Mouse (Mus musculus) embryonic facial prominence, embryonic 12.5 days (tissue): Measurements from ENCODE around the gene Rnaseh2c. TPM values are rescaled to one million over a fixed set of nuclear protein-coding genes. Genes with fewer than 3 reads are reported as not detected.

Experiments
- ATAC-seq: fragments of 200-750 bp; cut with Nextera tagmentation; 2 replicates; pipeline ENCODE4 v1.8.0; 2017; ENCODE audit not compliant: insufficient number of reproducible peaks, insufficient read depth, low FRiP score, low TSS enrichment
- H3K27ac ChIP-seq: fragments of 300-500 bp; sonication (generic); 2 replicates; pipeline ENCODE4 v1.5.1; 2016; ENCODE audit warnings: mild to moderate bottlenecking
- H3K27me3 ChIP-seq: fragments of 300-500 bp; sonication (generic); 2 replicates; pipeline ENCODE4 v1.6.1; 2016; ENCODE audit warnings: mild to moderate bottlenecking, moderate library complexity
- H3K36me3 ChIP-seq: fragments of 300-500 bp; sonication (generic); 2 replicates; pipeline ENCODE4 v1.6.1; 2016; ENCODE audit warnings: mild to moderate bottlenecking
- H3K4me1 ChIP-seq: fragments of 300-500 bp; sonication (generic); 2 replicates; pipeline ENCODE4 v1.6.1; 2016
- H3K4me2 ChIP-seq: fragments of 300-500 bp; sonication (generic); replicated peaks from 2 replicates; pipeline ENCODE4 v1.6.1; 2016; ENCODE audit warnings: mild to moderate bottlenecking, moderate library complexity
- H3K4me3 ChIP-seq: fragments of 300-500 bp; sonication (generic); 2 replicates; pipeline ENCODE4 v1.5.1; 2016; ENCODE audit warnings: mild to moderate bottlenecking
- H3K9ac ChIP-seq: fragments of 300-500 bp; sonication (generic); 2 replicates; pipeline ENCODE4 v1.6.1; 2016; ENCODE audit warnings: mild to moderate bottlenecking, moderate library complexity
- H3K9me3 ChIP-seq: fragments of 300-500 bp; sonication (generic); 2 replicates; pipeline ENCODE4 v1.6.1; 2016; ENCODE audit warnings: mild to moderate bottlenecking, moderate library complexity
- whole genome bisulfite sequencing: fragments of 180-500 bp; shearing (Covaris S2); methylation state at CpG from one replicate; pipeline ENCODE4 v1.1.7; 2016; 5-methylcytosine and 5-hydroxymethylcytosine counted together
- polyA plus RNA-seq: library from polyadenylated mRNA; unstranded; fragments of >200 nt; fragmentation: Nextera tagmentation; extraction: Ambion mirVana; gene quantifications from 2 replicates; pipeline ENCODE4 v1.2.1, GENCODE M21; 2016

The Rnaseh2c gene
- polyA plus RNA-seq, 1 experiment from 2014 or later: 148 TPM

DNA sequence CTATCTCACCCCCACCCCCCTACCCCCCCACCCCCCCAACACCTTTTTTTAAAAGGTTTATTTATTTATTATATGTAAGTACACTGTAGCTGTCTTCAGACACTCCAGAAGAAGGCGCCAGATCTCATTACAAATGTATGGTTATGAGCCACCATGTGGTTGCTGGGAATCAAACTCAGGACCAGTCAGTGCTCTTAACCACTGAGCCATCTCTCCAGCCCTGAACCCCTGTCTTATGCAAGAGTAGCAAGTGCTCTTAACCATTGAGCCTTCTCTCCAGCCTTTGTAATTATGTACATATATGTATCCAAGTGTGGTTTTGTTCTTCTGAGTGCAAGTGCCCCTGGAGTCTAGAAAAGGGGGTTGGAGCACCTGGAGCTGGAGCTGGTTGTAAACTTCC is 10.3 kb downstream of the Rnaseh2c start:
- WGBS: 73% methylated on average over 1 of the region's 1 CpGs
- H3K4me3 ChIP-seq: no peak overlapping the region
- 0 out of 2 replicates have a peak, but pooled peaks cover 4% of the 10 kb centered on the region for H3K27me3 ChIP-seq
- no peak for ATAC-seq
- no peaks in the 10 kb centered on the region for H3K9me3 ChIP-seq
- H3K36me3 ChIP-seq: peaks cover 20% of the 10 kb centered on the region
- no peak overlapping the region for H3K27ac ChIP-seq
- H3K4me1 ChIP-seq: peaks cover 19% of the 10 kb centered on the region
- H3K4me2 ChIP-seq: no peak overlapping the region
- no peak overlapping the region for H3K9ac ChIP-seq

GRCm38 (mm10) chr19:5612762-5613411 is 11.2 kb downstream of the Rnaseh2c start:
- peaks cover 19% of the 10 kb centered on the region for H3K4me1 ChIP-seq
- peaks cover 11% of the 10 kb centered on the region for H3K36me3 ChIP-seq
- H3K4me3 ChIP-seq: no peak overlapping the region
- no peak overlapping the region for H3K4me2 ChIP-seq
- no peak overlapping the region for H3K27ac ChIP-seq
- 0 out of 2 replicates have a peak, but pooled peaks cover 4% of the 10 kb centered on the region for H3K27me3 ChIP-seq
- 61% methylated on average over 3 of the region's 3 CpGs for WGBS
- H3K9ac ChIP-seq: no peak overlapping the region
- no peaks in the 10 kb centered on the region for H3K9me3 ChIP-seq
- no peak for ATAC-seq

DNA sequence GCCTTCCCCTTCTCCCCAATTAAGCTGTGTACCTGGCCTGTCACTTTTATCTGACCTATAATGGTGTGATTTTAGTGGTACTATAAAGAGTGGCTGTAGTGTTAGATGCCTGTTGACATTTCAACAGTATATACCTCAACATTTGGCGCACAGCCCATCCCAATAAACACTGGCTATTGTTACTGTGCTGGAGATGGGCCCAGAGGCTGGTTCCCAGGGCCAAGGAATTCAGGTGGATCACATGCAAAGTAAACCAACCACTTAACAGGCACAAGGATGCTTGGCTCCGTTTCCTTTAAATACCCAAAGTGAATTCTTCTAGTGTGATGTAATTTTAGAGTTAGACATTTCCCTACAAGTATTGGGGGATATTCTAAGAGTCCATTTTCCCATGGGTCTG is 13.3 kb downstream of the Rnaseh2c start:
- Histone ChIP-seq H3K27ac (no peak overlapping the region), H3K36me3 (no peaks in the 10 kb centered on the region), H3K4me2 (no peak overlapping the region), H3K9me3 (no peaks in the 10 kb centered on the region), H3K9ac (no peak overlapping the region), H3K4me3 (no peak overlapping the region), H3K4me1 (peaks cover 5% of the 10 kb centered on the region), H3K27me3 (0 out of 2 replicates have a peak, but pooled peaks cover 4% of the 10 kb centered on the region)
- no peak for ATAC-seq
- 64% methylated on average over 2 of the region's 2 CpGs for WGBS

- Histone ChIP-seq H3K9me3 (no peaks in the 10 kb centered on the region), H3K4me3 (no peak overlapping the region), H3K27me3 (0 out of 2 replicates have a peak, but pooled peaks cover 4% of the 10 kb centered on the region), H3K9ac (no peak overlapping the region), H3K27ac (no peak overlapping the region), H3K4me1 (no peaks in the 10 kb centered on the region), H3K36me3 (no peaks in the 10 kb centered on the region), H3K4me2 (no peak overlapping the region)
- 87% methylated on average over 4 of the region's 4 CpGs for WGBS
- ATAC-seq: no peak
These were observed 18.3 kb downstream of the Rnaseh2c start for GRCm38 (mm10) chr19:5620007-5620406.

GRCm38 (mm10) chr19:5621884-5622283 is 20.2 kb downstream of the Rnaseh2c start:
- Histone ChIP-seq H3K4me1 (no peaks in the 10 kb centered on the region), H3K9me3 (no peaks in the 10 kb centered on the region), H3K27me3 (no peaks in the 10 kb centered on the region), H3K4me3 (no peak overlapping the region), H3K4me2 (no peak overlapping the region), H3K9ac (no peak overlapping the region), H3K27ac (no peak overlapping the region), H3K36me3 (no peaks in the 10 kb centered on the region)
- ATAC-seq: no peak
- WGBS: 85% methylated on average over 5 of the region's 5 CpGs

- ATAC-seq: no peak
- Histone ChIP-seq H3K4me2 (no peak overlapping the region), H3K4me1 (no peaks in the 10 kb centered on the region), H3K9me3 (no peaks in the 10 kb centered on the region), H3K36me3 (no peaks in the 10 kb centered on the region), H3K27me3 (no peaks in the 10 kb centered on the region), H3K4me3 (no peak overlapping the region), H3K27ac (no peak overlapping the region), H3K9ac (no peak overlapping the region)
- WGBS: 81% methylated on average over 8 of the region's 8 CpGs
These were observed 23.6 kb downstream of the Rnaseh2c start for GRCm38 (mm10) chr19:5625311-5625710.

DNA sequence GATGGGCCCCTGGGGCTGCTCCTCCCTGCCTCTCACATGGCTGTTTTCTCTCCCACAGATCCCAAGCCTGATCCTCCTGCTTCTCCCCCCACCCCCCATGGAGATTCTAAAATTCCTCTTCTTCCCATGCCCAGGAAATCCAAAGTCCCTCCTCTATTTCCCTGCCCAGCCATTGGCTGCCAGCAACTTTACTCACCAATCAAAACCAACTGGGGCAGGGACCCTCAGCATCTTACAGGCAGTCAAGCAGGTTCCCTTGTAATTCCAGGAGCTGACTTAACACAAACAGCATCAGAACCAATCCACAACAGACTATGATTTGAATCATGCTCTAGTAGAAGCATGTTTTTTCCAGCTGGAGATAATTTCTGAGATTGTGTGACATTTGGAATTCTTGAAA is 28.2 kb downstream of the Rnaseh2c start:
- Histone ChIP-seq H3K9ac (no peak overlapping the region; the same call in 1 of the 2 replicates), H3K27ac (no peak overlapping the region), H3K4me3 (no peak overlapping the region), H3K4me2 (no peak overlapping the region), H3K4me1 (no peaks in the 10 kb centered on the region), H3K27me3 (no peaks in the 10 kb centered on the region), H3K9me3 (no peaks in the 10 kb centered on the region), H3K36me3 (no peaks in the 10 kb centered on the region)
- ATAC-seq: no peak

DNA sequence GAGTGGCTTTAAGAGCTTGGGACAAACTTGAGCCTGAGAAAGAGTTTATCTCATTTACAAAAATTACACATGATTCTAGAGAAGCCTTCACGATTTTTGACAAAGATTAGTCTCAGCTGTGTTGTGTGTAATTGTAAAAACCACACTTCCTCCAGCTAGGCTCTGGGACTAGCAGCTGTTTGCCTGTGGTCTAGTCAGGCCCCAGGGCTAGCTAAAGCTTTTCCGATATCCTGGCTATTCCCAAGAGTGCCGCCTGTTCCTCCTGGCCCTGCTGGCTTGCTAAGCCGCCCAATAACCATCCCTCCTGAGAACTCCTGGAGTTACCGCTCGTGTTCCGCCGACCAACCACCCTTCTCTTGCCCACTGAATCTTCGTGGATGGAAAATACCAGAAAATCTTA is 30.4 kb downstream of the Rnaseh2c start:
- WGBS: 70% methylated on average over 9 of the region's 9 CpGs

GRCm38 (mm10) chr19:5636036-5636570 is 34.4 kb downstream of the Rnaseh2c start:
- Histone ChIP-seq H3K4me1 (peaks cover 15% of the 10 kb centered on the region), H3K36me3 (peaks cover 27% of the 10 kb centered on the region), H3K9ac (no peak overlapping the region), H3K27ac (no peak overlapping the region), H3K9me3 (no peaks in the 10 kb centered on the region), H3K4me2 (no peak overlapping the region), H3K27me3 (no peaks in the 10 kb centered on the region), H3K4me3 (no peak overlapping the region; the same call in 1 of the 2 replicates)
- ATAC-seq: no peak
- WGBS: 78% methylated on average over 7 of the region's 7 CpGs

More for the DNA sequence above, 30.4 kb downstream of the Rnaseh2c start:
- Histone ChIP-seq H3K9ac (no peak overlapping the region), H3K4me2 (no peak overlapping the region), H3K27ac (no peak overlapping the region), H3K9me3 (no peaks in the 10 kb centered on the region), H3K27me3 (no peaks in the 10 kb centered on the region), H3K4me1 (peaks cover 6% of the 10 kb centered on the region), H3K36me3 (no peaks in the 10 kb centered on the region), H3K4me3 (no peak overlapping the region)
- no peak for ATAC-seq

GRCm38 (mm10) chr19:5636571-5637041 is 34.9 kb downstream of the Rnaseh2c start:
- peaks cover 33% of the 10 kb centered on the region for H3K36me3 ChIP-seq
- H3K27ac ChIP-seq: peak overlapping the region; percentile 90
- H3K4me1 ChIP-seq: peaks cover 15% of the 10 kb centered on the region
- peak overlapping the region; percentile 82 for H3K4me3 ChIP-seq
- peak overlapping the region; percentile 88 for H3K4me2 ChIP-seq
- no peaks in the 10 kb centered on the region for H3K9me3 ChIP-seq
- WGBS: 40% methylated on average over 12 of the region's 12 CpGs
- H3K27me3 ChIP-seq: no peaks in the 10 kb centered on the region
- no peak for ATAC-seq
- peak overlapping the region; percentile 93 for H3K9ac ChIP-seq

- peaks cover 15% of the 10 kb centered on the region for H3K4me1 ChIP-seq
- no peaks in the 10 kb centered on the region for H3K27me3 ChIP-seq
- peak within 1 kb of the TSS; percentile 90 for H3K27ac ChIP-seq
- peak within 1 kb of the TSS; percentile 82 for H3K4me3 ChIP-seq
- H3K9me3 ChIP-seq: no peaks in the 10 kb centered on the region
- peaks cover 40% of the 10 kb centered on the region for H3K36me3 ChIP-seq
- WGBS: under 1% methylated on average over 90 of the region's 109 CpGs
- peak within 1 kb of the TSS; percentile 88 for H3K4me2 ChIP-seq
- H3K9ac ChIP-seq: peak within 1 kb of the TSS; percentile 93
- peak; percentile 84; the same call in 1 of the 2 replicates for ATAC-seq
These were observed 35.7 kb downstream of the Rnaseh2c start, which contains the start of gene Rela for GRCm38 (mm10) chr19:5637069-5638047. Gene Rela (plus strand): TSS chr19:5637483.
